ENCODE assay signal across 8 mouse cellular contexts in genomic region chr13:55190121-55190868, GRCm38 (mm10). TPM values are rescaled to one million over a fixed set of nuclear protein-coding genes. Genes with fewer than 3 reads are reported as not detected.
DNase-seq lines count a peak whose midpoint lies in the region; ATAC-seq lines count a peak whose summit lies in the region.

No protein-coding gene starts in this region.

- peak overlapping the region; percentile 89 for H3K27ac ChIP-seq in hindbrain, embryonic 11.5 days (ENCODE audit: low read depth, low read length)

- peak; percentile 97 for DNase-seq in NIH3T3 (ENCODE audit: low read depth)
- DNase-seq in cerebellum, adult 9-11 months: peak; percentile 97
- DNase-seq in frontal cortex, adult 2 months (ENCODE audit: extremely low spot score in 1 of 2, low spot score in 1 of 2): peak; percentile 93 to 95
- peak; percentile 95 for DNase-seq in hindbrain, embryonic 11.5 days (ENCODE audit: low spot score)
- peak; percentile 78 to 85 for DNase-seq in layer of hippocampus, postnatal 25 days (ENCODE audit: extremely low spot score in 1 of 2, low spot score in 1 of 2)
- peak; percentile 97 for DNase-seq in lung, postnatal 25 days (ENCODE audit: low spot score)
- peak; percentile 94 for DNase-seq in retina, embryonic 14.5 days (ENCODE audit: low spot score)
- peak; percentile 93 for DNase-seq in thymus, postnatal 4 days

- WGBS in hindbrain, embryonic 11.5 days: 3% methylated on average over 34 of the region's 34 CpGs

- ATAC-seq in hindbrain, embryonic 11.5 days (ENCODE audit: low FRiP score): peak; percentile 99

- H3K4me3 ChIP-seq in hindbrain, embryonic 11.5 days (ENCODE audit: low read depth, low read length): peak overlapping the region; percentile 42

- H3K36me3 ChIP-seq in hindbrain, embryonic 11.5 days (ENCODE audit: control insufficient read depth, insufficient read depth, low read length): no peaks in the 10 kb centered on the region

- H3K9me3 ChIP-seq in hindbrain, embryonic 11.5 days (ENCODE audit: control insufficient read depth, low read length): no peaks in the 10 kb centered on the region

- no peaks in the 10 kb centered on the region for H3K27me3 ChIP-seq in hindbrain, embryonic 11.5 days (ENCODE audit: control insufficient read depth, insufficient read depth, low read length)

- H3K4me2 ChIP-seq in hindbrain, embryonic 11.5 days (replicated peaks; ENCODE audit: low read depth, low read length): peak overlapping the region; percentile 66

- peaks cover 2% of the 10 kb centered on the region; the same call in 1 of the 2 replicates for H3K4me1 ChIP-seq in hindbrain, embryonic 11.5 days (replicated peaks; ENCODE audit: control insufficient read depth, insufficient read depth, low read length)

- H3K9ac ChIP-seq in hindbrain, embryonic 11.5 days (ENCODE audit: low read depth, low read length): peak overlapping the region; percentile 65

RNA-seq across cellular contexts. Expression of gene Nsd1, which starts 19.3 kb away (rescaled TPM):
- polyA plus RNA-seq in frontal cortex, adult 2 months (2012; rRNA removed): 38.3 and 41.3 TPM in 2 replicates
- polyA plus RNA-seq in hindbrain, embryonic 11.5 days (2014; fragmentation: Nextera tagmentation; extraction: Ambion mirVana): 64.5 and 108 TPM in 2 replicates
- 100 to 1,000 TPM; 117 to 140 TPM for total RNA-seq in layer of hippocampus, postnatal 25 days (2021)

RNA-seq across cellular contexts. Expression of gene Fgfr4, which starts 37.9 kb away (rescaled TPM):
- polyA plus RNA-seq in frontal cortex, adult 2 months (2012; rRNA removed): 0.38 and 0.54 TPM in 2 replicates
- polyA plus RNA-seq in hindbrain, embryonic 11.5 days (2014; fragmentation: Nextera tagmentation; extraction: Ambion mirVana): 0.66 and 1.5 TPM in 2 replicates
- total RNA-seq in layer of hippocampus, postnatal 25 days (2021): under 1 TPM; 0.68 to 0.74 TPM

RNA-seq across cellular contexts. Expression of gene Gm17617, which starts 56.9 kb away (rescaled TPM):
- polyA plus RNA-seq in frontal cortex, adult 2 months (2012; rRNA removed): not detected in 2 replicates
- not detected in 2 replicates for polyA plus RNA-seq in hindbrain, embryonic 11.5 days (2014; fragmentation: Nextera tagmentation; extraction: Ambion mirVana)
- not detected for total RNA-seq in layer of hippocampus, postnatal 25 days (2021)

Comparison
In these comparisons a context has a peak if more than half of its experiments do, and no peak if none do; other contexts are left out.
1. Peak in every context shown above with its lines: DNase-seq, ATAC-seq, H3K4me3 ChIP-seq and H3K27ac ChIP-seq.